Mouse (Mus musculus) small intestine, adult 2 months (tissue): Measurements from ENCODE around the gene Phf12. TPM values are rescaled to one million over a fixed set of nuclear protein-coding genes. Genes with fewer than 3 reads are reported as not detected.
A peak's percentile ranks its signal among the peaks of the same experiment; 100 is the strongest.

Experiments
- H3K27ac ChIP-seq: fragments of 200-500 bp; 2 replicates; pipeline ENCODE4 v1.5.1; 2012; ENCODE audit warnings: low read depth, low read length, control low read depth, inconsistent platforms; ENCODE audit not compliant: insufficient read depth
- H3K27me3 ChIP-seq: fragments of 200-500 bp; 2 replicates; pipeline ENCODE4 v1.6.1; 2012; ENCODE audit warnings: mild to moderate bottlenecking, moderate library complexity, low read length, inconsistent platforms; ENCODE audit not compliant: control insufficient read depth, insufficient read depth
- H3K36me3 ChIP-seq: fragments of 200-500 bp; 2 replicates; pipeline ENCODE4 v1.6.1; 2012; ENCODE audit warnings: mild to moderate bottlenecking, low read length, control low read depth, inconsistent platforms; ENCODE audit not compliant: control insufficient read depth, insufficient read depth
- H3K4me1 ChIP-seq: fragments of 200-500 bp; 2 replicates; pipeline ENCODE4 v1.6.1; 2012; ENCODE audit warnings: low read length, inconsistent platforms, mixed read lengths; ENCODE audit not compliant: control insufficient read depth, insufficient read depth, insufficient read length
- H3K4me3 ChIP-seq: fragments of 200-500 bp; 2 replicates; pipeline ENCODE4 v1.5.1; 2012; ENCODE audit warnings: low read depth, mild to moderate bottlenecking, control low read depth, inconsistent platforms, low read length, moderate library complexity
- CTCF ChIP-seq: fragments of 200-500 bp; IDR thresholded peaks from 2 replicates; pipeline ENCODE4 v1.5.1; 2012; ENCODE audit warnings: low read depth, mild to moderate bottlenecking, control low read depth, inconsistent platforms, low read length, moderate library complexity, mixed read lengths; ENCODE audit not compliant: insufficient replicate concordance, insufficient read length; ENCODE audit errors: extremely low read depth
- POLR2A ChIP-seq: fragments of 200-500 bp; IDR thresholded peaks from 2 replicates; pipeline ENCODE4 v1.6.1; 2012; ENCODE audit warnings: low read depth, mild to moderate bottlenecking, control low read depth, inconsistent platforms, low read length, moderate library complexity
- WGBS: fragments of 180-500 bp; shearing (Covaris S2); methylation state at CpG from one replicate; pipeline ENCODE4 v1.1.7; 2018; 5-methylcytosine and 5-hydroxymethylcytosine counted together
- polyA plus RNA-seq: library from polyadenylated mRNA; depleted of rRNA; stranded (reverse); fragments of >200 nt; gene quantifications from 2 replicates; pipeline ENCODE4 v1.2.3, GENCODE M21; 2012

Gene Phf12
- polyA plus RNA-seq, 1 experiment: 33.0 TPM

DNA sequence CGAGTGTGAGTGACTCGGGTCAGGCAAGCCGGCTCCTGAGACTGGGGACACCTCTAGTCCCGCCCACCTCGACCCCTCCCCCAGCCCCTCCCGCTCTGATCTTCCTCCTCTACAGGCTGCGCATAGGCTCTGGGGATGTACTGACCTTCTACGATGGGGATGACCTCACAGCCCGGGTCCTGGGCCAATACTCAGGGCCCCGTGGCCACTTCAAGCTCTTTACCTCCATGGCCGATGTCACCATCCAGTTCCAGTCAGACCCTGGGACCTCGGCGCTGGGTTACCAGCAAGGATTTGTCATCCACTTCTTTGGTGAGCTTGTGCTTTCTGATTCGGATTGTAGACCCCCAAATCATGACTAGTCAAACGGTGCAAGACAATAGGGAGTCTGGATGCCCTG, 8.2 kb upstream of the Phf12 start:
- Histone ChIP-seq H3K4me1 (no peaks in the 10 kb centered on the region), H3K27ac (no peak overlapping the region), H3K27me3 (0 out of 2 replicates have a peak, but pooled peaks cover 4% of the 10 kb centered on the region), H3K4me3 (no peak overlapping the region), H3K36me3 (no peaks in the 10 kb centered on the region)
- TF ChIP-seq POLR2A: no peak
- no peak for TF ChIP-seq CTCF
- 40% methylated on average over 15 of the region's 15 CpGs for WGBS

- no peaks in the 10 kb centered on the region for H3K36me3 ChIP-seq
- H3K4me1 ChIP-seq: no peaks in the 10 kb centered on the region
- H3K27me3 ChIP-seq: 0 out of 2 replicates have a peak, but pooled peaks cover 4% of the 10 kb centered on the region
- no peak overlapping the region for H3K4me3 ChIP-seq
- 17% methylated on average over 4 of the region's 4 CpGs for WGBS
- no peak for TF ChIP-seq POLR2A
- TF ChIP-seq CTCF: no peak
- H3K27ac ChIP-seq: no peak overlapping the region
Observed at GRCm38 (mm10) chr11:77975873-77976272, 6.7 kb upstream of the Phf12 start.

- no peaks in the 10 kb centered on the region for H3K27me3 ChIP-seq
- no peak overlapping the region for H3K4me3 ChIP-seq
- H3K4me1 ChIP-seq: no peaks in the 10 kb centered on the region
- H3K36me3 ChIP-seq: no peaks in the 10 kb centered on the region
- WGBS: 73% methylated on average over 6 of the region's 6 CpGs
- H3K27ac ChIP-seq: no peak overlapping the region
- TF ChIP-seq CTCF (no peak), POLR2A (no peak)
Observed at GRCm38 (mm10) chr11:77978161-77978560, 4.4 kb upstream of the Phf12 start.

GRCm38 (mm10) chr11:77979221-77979809, 3.2 kb upstream of the Phf12 start:
- Histone ChIP-seq H3K36me3 (no peaks in the 10 kb centered on the region), H3K4me1 (no peaks in the 10 kb centered on the region), H3K4me3 (no peak overlapping the region), H3K27ac (no peak overlapping the region), H3K27me3 (no peaks in the 10 kb centered on the region)
- TF ChIP-seq POLR2A (no peak), CTCF (no peak)
- WGBS: 82% methylated on average over 8 of the region's 8 CpGs

DNA sequence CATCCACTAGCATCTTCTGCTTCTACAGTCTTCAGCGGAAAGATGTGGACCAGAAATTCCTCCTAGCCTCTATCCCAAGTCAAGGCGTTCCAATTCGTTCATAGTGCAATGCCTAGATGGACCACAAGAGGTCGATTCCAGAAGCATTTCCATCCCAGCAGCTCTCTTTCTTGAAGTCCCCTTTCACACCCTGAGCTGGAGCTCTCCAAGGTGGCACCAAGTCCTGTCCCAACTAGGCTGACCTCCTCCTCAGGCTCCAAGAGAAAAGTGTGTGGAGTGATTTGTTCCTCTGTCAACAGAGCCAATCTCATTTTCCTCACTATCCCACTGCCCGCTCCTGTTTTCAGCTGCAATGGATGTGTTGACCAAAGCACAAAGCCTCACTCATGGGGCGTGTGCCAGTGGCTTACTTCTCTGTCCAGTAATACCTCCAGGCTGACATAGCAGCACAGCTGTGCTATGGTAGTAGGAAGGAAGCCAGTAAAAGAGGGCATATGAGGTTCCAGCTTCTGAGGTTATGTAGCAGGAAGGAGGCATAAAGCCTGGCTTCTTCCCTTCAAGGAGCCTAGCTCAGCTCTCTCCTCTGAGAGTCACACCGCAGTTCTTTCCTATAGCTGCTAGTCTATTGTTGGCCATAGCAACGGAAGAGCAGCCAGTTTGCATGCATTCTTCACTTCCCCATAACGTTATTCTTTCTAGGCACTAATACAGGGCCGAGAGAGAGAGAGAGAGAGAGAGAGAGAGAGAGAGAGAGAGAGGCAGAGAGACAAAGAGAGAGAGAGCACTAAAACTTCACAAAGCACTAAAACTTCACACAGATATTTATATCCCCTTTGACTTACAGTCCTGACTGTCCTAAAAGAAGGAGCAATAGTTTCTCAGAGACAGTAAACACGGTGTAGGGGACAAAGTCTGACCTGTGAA, 2.0 kb upstream of the Phf12 start:
- no peaks in the 10 kb centered on the region for H3K36me3 ChIP-seq
- H3K4me3 ChIP-seq: no peak overlapping the region
- H3K27ac ChIP-seq: no peak overlapping the region
- H3K27me3 ChIP-seq: no peaks in the 10 kb centered on the region
- TF ChIP-seq CTCF (peak; percentile 29; the same call in 1 of the 2 replicates), POLR2A (no peak)
- WGBS: 32% methylated on average over 11 of the region's 11 CpGs
- no peaks in the 10 kb centered on the region for H3K4me1 ChIP-seq

- WGBS: under 1% methylated on average over 29 of the region's 29 CpGs
- Histone ChIP-seq H3K4me3 (peak overlapping the region; percentile 66), H3K36me3 (0 out of 2 replicates have a peak, but pooled peaks cover 2% of the 10 kb centered on the region), H3K27ac (peak overlapping the region; percentile 96), H3K27me3 (no peaks in the 10 kb centered on the region), H3K4me1 (no peaks in the 10 kb centered on the region)
- TF ChIP-seq CTCF (no peak), POLR2A (no peak)
Observed at GRCm38 (mm10) chr11:77981609-77982440, 729 bp upstream of the Phf12 start.

GRCm38 (mm10) chr11:77983191-77983936, 810 bp downstream of the Phf12 start:
- Histone ChIP-seq H3K27ac (peak overlapping the region; percentile 91), H3K4me3 (peak overlapping the region; percentile 98), H3K36me3 (peaks cover 2% of the 10 kb centered on the region; the same call in 1 of the 2 replicates), H3K4me1 (no peaks in the 10 kb centered on the region), H3K27me3 (no peaks in the 10 kb centered on the region)
- WGBS: under 1% methylated on average over 32 of the region's 32 CpGs
- no peak for TF ChIP-seq CTCF
- TF ChIP-seq POLR2A: no peak
